Mouse (Mus musculus) kidney, postnatal 0 days (tissue): Measurements from ENCODE around the gene Bcan. TPM values are rescaled to one million over a fixed set of nuclear protein-coding genes. Genes with fewer than 3 reads are reported as not detected.
A peak's percentile ranks its signal among the peaks of the same experiment; 100 is the strongest.

ENCODE experiments used
- ATAC-seq: fragments of 200-750 bp; cut with Nextera tagmentation; replicated peaks from 2 replicates; pipeline ENCODE4 v1.8.0; 2017; ENCODE audit warnings: low read depth, moderate number of reproducible peaks, moderate TSS enrichment, moderate library complexity; ENCODE audit not compliant: low FRiP score
- DNase-seq: peaks from one replicate; pipeline ENCODE4 v3.0.0-alpha.2; 2016; ENCODE audit warnings: low spot score
- H3K27ac ChIP-seq: fragments of 300-500 bp; sonication (generic); 2 replicates; pipeline ENCODE4 v1.5.1; 2014; ENCODE audit warnings: mild to moderate bottlenecking
- H3K27me3 ChIP-seq: fragments of 300-500 bp; sonication (generic); 2 replicates; pipeline ENCODE4 v1.6.1; 2014; ENCODE audit warnings: low read length, mixed read lengths; ENCODE audit not compliant: insufficient read depth
- H3K36me3 ChIP-seq: fragments of 300-500 bp; sonication (generic); 2 replicates; pipeline ENCODE4 v1.6.1; 2014; ENCODE audit warnings: low read length, mixed read lengths; ENCODE audit not compliant: insufficient read depth
- H3K4me1 ChIP-seq: fragments of 300-500 bp; sonication (generic); replicated peaks from 2 replicates; pipeline ENCODE4 v1.6.1; 2014; ENCODE audit warnings: antibody characterized with exemption, low read length, mixed read lengths; ENCODE audit not compliant: insufficient read depth
- H3K4me2 ChIP-seq: fragments of 300-500 bp; sonication (generic); 2 replicates; pipeline ENCODE4 v1.6.1; 2014; ENCODE audit warnings: mild to moderate bottlenecking, low read length, moderate library complexity, mixed read lengths
- H3K4me3 ChIP-seq: fragments of 300-500 bp; sonication (generic); replicated peaks from 2 replicates; pipeline ENCODE4 v1.5.1; 2014; ENCODE audit warnings: low read depth, low read length
- H3K9ac ChIP-seq: fragments of 300-500 bp; sonication (generic); 2 replicates; pipeline ENCODE4 v1.6.1; 2014; ENCODE audit warnings: low read depth, low read length
- H3K9me3 ChIP-seq: fragments of 300-500 bp; sonication (generic); replicated peaks from 2 replicates; pipeline ENCODE4 v1.6.1; 2016; ENCODE audit warnings: low read length, inconsistent platforms, mixed read lengths
- CTCF ChIP-seq: IDR thresholded peaks from 2 replicates; pipeline ENCODE4 v1.5.1; 2016; ENCODE audit warnings: antibody characterized with exemption, low read depth, mild to moderate bottlenecking, moderate library complexity
- WGBS: fragments of 180-500 bp; shearing (Covaris S2); extraction: QIAGEN DNeasy Blood & Tissue Kit; methylation state at CpG from one replicate; pipeline ENCODE4 v1.1.7; 2014; 5-methylcytosine and 5-hydroxymethylcytosine counted together
- polyA plus RNA-seq: library from polyadenylated mRNA; unstranded; fragments of >200 nt; fragmentation: Nextera tagmentation; extraction: Ambion mirVana; gene quantifications from 2 replicates; pipeline ENCODE4 v1.2.1, GENCODE M21; 2015

Bcan gene
- polyA plus RNA-seq = 0.14 TPM in 1 of 2 replicates, not detected in the other

- Histone ChIP-seq H3K9ac (no peak within 1 kb of the TSS), H3K4me2 (peak within 1 kb of the TSS; percentile 65), H3K4me3 (peak within 1 kb of the TSS; percentile 36), H3K4me1 (peaks cover 5% of the 10 kb centered on the region; the same call in 1 of the 2 replicates), H3K36me3 (no peaks in the 10 kb centered on the region), H3K27me3 (peaks cover 79% of the 10 kb centered on the region), H3K27ac (no peak within 1 kb of the TSS), H3K9me3 (no peaks in the 10 kb centered on the region)
- ATAC-seq (no peak), DNase-seq (no peak)
- under 1% methylated on average over 39 of the region's 39 CpGs for WGBS
- TF ChIP-seq CTCF = no peak
Measured at GRCm38 (mm10) chr3:88000181-88000580, at the start of gene Bcan. Gene Bcan, minus strand, starts transcription at chr3:88000230.

- WGBS = 86% methylated on average over 3 of the region's 3 CpGs
- Histone ChIP-seq H3K27ac (no peak overlapping the region), H3K4me2 (no peak overlapping the region)
Measured at GRCm38 (mm10) chr3:88049532-88049931, 49.5 kb upstream of the Bcan start.

DNA sequence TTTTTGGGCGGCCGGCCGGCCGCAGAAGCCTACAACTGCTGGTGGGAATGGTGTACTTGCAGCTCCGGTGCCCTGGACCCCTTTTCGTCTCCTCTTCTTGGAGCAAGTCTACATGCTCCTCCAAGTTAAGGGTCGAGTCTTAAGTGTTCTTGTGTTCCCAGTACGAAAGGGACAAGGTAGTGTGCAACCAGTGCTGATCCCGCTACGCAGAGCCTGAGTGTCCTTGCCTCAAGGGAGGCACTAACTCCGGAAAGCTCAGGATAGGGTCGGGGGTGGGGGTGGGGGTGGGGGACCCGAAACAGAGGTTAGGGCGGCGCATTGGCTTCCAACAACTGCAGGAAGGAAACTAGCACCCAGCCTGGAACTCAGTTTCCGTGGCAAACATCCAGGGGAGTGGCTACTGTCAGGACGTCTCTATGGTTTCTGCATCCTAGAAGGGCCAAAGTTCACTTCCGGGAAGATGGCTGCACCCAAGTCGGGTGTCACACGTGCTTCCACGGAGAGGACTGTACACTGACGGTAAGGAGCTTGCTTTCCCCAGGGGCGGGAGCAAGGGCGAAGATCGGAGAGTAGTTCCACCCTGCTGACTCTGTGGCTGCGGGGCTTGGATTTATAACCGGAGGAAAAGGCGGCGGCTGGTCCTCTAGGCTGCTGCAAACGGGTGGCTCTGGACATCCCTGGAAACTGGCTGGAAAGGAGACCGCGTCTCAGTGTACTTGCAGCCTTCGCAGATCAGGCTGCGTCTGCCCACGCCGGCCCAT lies 42.8 kb upstream of the Bcan start, which contains the start of gene Gpatch4:
TSS of gene Gpatch4 (plus strand) at position 448 of the 761 bp plus-strand sequence.
- ATAC-seq (peak; percentile 93), DNase-seq (peak; percentile 95)
- TF ChIP-seq CTCF = no peak
- Histone ChIP-seq H3K9me3 (no peaks in the 10 kb centered on the region), H3K9ac (peak within 1 kb of the TSS; percentile 52), H3K4me3 (peak within 1 kb of the TSS; percentile 64), H3K27me3 (no peaks in the 10 kb centered on the region), H3K4me2 (peak within 1 kb of the TSS; percentile 75), H3K27ac (peak within 1 kb of the TSS; percentile 50; the same call in 1 of the 2 replicates), H3K4me1 (peaks cover 3% of the 10 kb centered on the region; the same call in 1 of the 2 replicates), H3K36me3 (no peaks in the 10 kb centered on the region)
- WGBS = 10% methylated on average over 36 of the region's 36 CpGs

More at GRCm38 (mm10) chr3:88049532-88049931, 49.5 kb upstream of the Bcan start:
- H3K4me3 ChIP-seq = no peak overlapping the region
- ATAC-seq (no peak), DNase-seq (no peak)
- no peaks in the 10 kb centered on the region for H3K27me3 ChIP-seq
- H3K9me3 ChIP-seq = no peaks in the 10 kb centered on the region
- H3K9ac ChIP-seq = no peak overlapping the region
- no peaks in the 10 kb centered on the region for H3K4me1 ChIP-seq
- peaks cover 29% of the 10 kb centered on the region; the same call in 1 of the 2 replicates for H3K36me3 ChIP-seq
- TF ChIP-seq CTCF = no peak

- Histone ChIP-seq H3K27me3 (no peaks in the 10 kb centered on the region), H3K4me1 (no peaks in the 10 kb centered on the region), H3K9me3 (no peaks in the 10 kb centered on the region), H3K4me3 (no peak overlapping the region), H3K9ac (no peak overlapping the region), H3K4me2 (no peak overlapping the region), H3K27ac (no peak overlapping the region), H3K36me3 (no peaks in the 10 kb centered on the region)
- WGBS = 55% methylated on average over 1 of the region's 1 CpGs
- ATAC-seq (no peak), DNase-seq (no peak)
- no peak for TF ChIP-seq CTCF
Measured at GRCm38 (mm10) chr3:88035561-88036293, 35.7 kb upstream of the Bcan start.

DNA sequence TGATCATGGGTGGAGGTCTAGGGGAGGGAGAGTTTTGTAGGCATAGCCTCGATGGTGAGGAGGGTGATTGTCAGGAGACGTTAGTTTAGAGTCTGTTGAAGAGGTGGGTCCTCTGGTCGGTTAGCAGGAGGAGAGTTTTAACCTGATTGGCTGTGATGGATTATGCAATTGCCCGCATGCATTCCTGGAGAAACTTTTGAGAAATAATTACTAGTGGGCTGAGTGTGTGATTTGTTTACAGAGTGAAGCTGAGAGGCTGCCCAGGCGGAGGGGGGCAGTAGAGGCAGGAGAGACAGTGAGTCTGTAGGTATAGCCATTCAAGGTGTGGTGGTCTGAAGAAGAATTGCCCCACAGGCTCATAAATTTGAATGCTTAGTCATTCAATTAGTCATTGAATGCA lies 33.5 kb upstream of the Bcan start:
- Histone ChIP-seq H3K4me2 (no peak overlapping the region), H3K9me3 (no peaks in the 10 kb centered on the region), H3K4me3 (no peak overlapping the region), H3K4me1 (no peaks in the 10 kb centered on the region), H3K27ac (no peak overlapping the region), H3K9ac (no peak overlapping the region), H3K36me3 (no peaks in the 10 kb centered on the region), H3K27me3 (no peaks in the 10 kb centered on the region)
- DNase-seq = no peak
- no peak for TF ChIP-seq CTCF
- 57% methylated on average over 5 of the region's 5 CpGs for WGBS
- no peak for ATAC-seq
